13 mouse cellular contexts compared by ENCODE assay signal in genomic region chr15:25640840-25641752, GRCm38 (mm10). TPM values are rescaled to one million over a fixed set of nuclear protein-coding genes. Genes with fewer than 3 reads are reported as not detected.
A peak's percentile ranks its signal among the peaks of the same experiment; 100 is the strongest.
DNase-seq lines count a peak whose midpoint lies in the region; ATAC-seq and TF ChIP-seq lines count a peak whose summit lies in the region.
"Had no signal": no experiment of that assay in that cellular context is flagged by ENCODE, and none has a peak within 500 bp of the region (broad histone marks: within the 10 kb centered on the region; RNA-seq: fewer than 3 reads in every experiment).

No protein-coding gene starts in this region.

- peaks cover 56% of the 10 kb centered on the region for H3K4me1 ChIP-seq in lung, embryonic 14.5 days (ENCODE audit: insufficient read depth)
- peaks cover 37% of the 10 kb centered on the region for H3K4me1 ChIP-seq in kidney, postnatal 0 days (replicated peaks; ENCODE audit: insufficient read depth, low read length)
- H3K4me1 ChIP-seq in stomach, postnatal 0 days (replicated peaks; ENCODE audit: control insufficient read depth, insufficient read depth): peaks cover 4% of the 10 kb centered on the region; the same call in 1 of the 2 replicates
- H3K4me1 ChIP-seq in hindbrain, postnatal 0 days (ENCODE audit: insufficient read depth, low read length): peaks cover 3% of the 10 kb centered on the region; the same call in 1 of the 2 replicates

- ATAC-seq in lung, embryonic 14.5 days (ENCODE audit: insufficient read depth): no peak; the same call in 1 of the 2 replicates
- ATAC-seq in kidney, postnatal 0 days (replicated peaks; ENCODE audit: low FRiP score, low read depth): peak; percentile 27; the same call in 1 of the 2 replicates
- ATAC-seq in stomach, postnatal 0 days (ENCODE audit: low FRiP score, low TSS enrichment): peak; percentile 45
- no peak for ATAC-seq in hindbrain, postnatal 0 days

- TF ChIP-seq EP300 in stomach, postnatal 0 days (optimal IDR thresholded peaks at IDR 0.05): no peak

- no peaks in the 10 kb centered on the region for H3K27me3 ChIP-seq in lung, embryonic 14.5 days (ENCODE audit: insufficient read depth, low read length)
- no peaks in the 10 kb centered on the region for H3K27me3 ChIP-seq in kidney, postnatal 0 days (ENCODE audit: insufficient read depth, low read length)
- H3K27me3 ChIP-seq in stomach, postnatal 0 days (ENCODE audit: control insufficient read depth, insufficient read depth, low read length): no peaks in the 10 kb centered on the region
- no peaks in the 10 kb centered on the region for H3K27me3 ChIP-seq in hindbrain, postnatal 0 days (ENCODE audit: insufficient read depth, low read length)
- H3K27me3 ChIP-seq: midbrain, embryonic 12.5 days had no signal

- peak; percentile 63 for DNase-seq in adrenal gland, postnatal 10 days
- no peak for DNase-seq in adrenal gland, adult 8-10 months
- no peak for DNase-seq in lung, embryonic 14.5 days
- DNase-seq in lung, postnatal 25 days (ENCODE audit: low spot score): no peak
- DNase-seq in kidney, postnatal 0 days (ENCODE audit: low spot score): no peak
- DNase-seq in stomach, postnatal 0 days (ENCODE audit: low spot score): peak; percentile 54
- no peak for DNase-seq in right cerebral cortex, postnatal 4 days
- no peak for DNase-seq in hindbrain, postnatal 0 days (ENCODE audit: low spot score)
- DNase-seq: cerebellum, postnatal 14 days; gastrocnemius, postnatal 36 days; thymus, postnatal 14 days had no signal

- no peaks in the 10 kb centered on the region for H3K9me3 ChIP-seq in lung, embryonic 14.5 days (ENCODE audit: low read depth, low read length)
- H3K9me3 ChIP-seq in kidney, postnatal 0 days (replicated peaks; ENCODE audit: low read length): no peaks in the 10 kb centered on the region
- H3K9me3 ChIP-seq in stomach, postnatal 0 days (ENCODE audit: control insufficient read depth, low read length): no peaks in the 10 kb centered on the region
- no peaks in the 10 kb centered on the region for H3K9me3 ChIP-seq in hindbrain, postnatal 0 days (ENCODE audit: low read length)
- H3K9me3 ChIP-seq: midbrain, embryonic 12.5 days had no signal

- no peaks in the 10 kb centered on the region for H3K36me3 ChIP-seq in lung, embryonic 14.5 days (ENCODE audit: insufficient read depth)
- H3K36me3 ChIP-seq in kidney, postnatal 0 days (ENCODE audit: insufficient read depth, low read length): no peaks in the 10 kb centered on the region
- no peaks in the 10 kb centered on the region for H3K36me3 ChIP-seq in stomach, postnatal 0 days (ENCODE audit: control insufficient read depth, insufficient read depth, low read length)
- H3K36me3 ChIP-seq in hindbrain, postnatal 0 days (ENCODE audit: insufficient read depth, low read length): no peaks in the 10 kb centered on the region
- H3K36me3 ChIP-seq: midbrain, embryonic 12.5 days had no signal

- H3K4me3 ChIP-seq in lung, embryonic 14.5 days (ENCODE audit: low read depth, low read length): no peak overlapping the region
- H3K4me3 ChIP-seq in kidney, postnatal 0 days (replicated peaks; ENCODE audit: low read depth, low read length): no peak overlapping the region
- no peak overlapping the region for H3K4me3 ChIP-seq in stomach, postnatal 0 days (ENCODE audit: low read depth, low read length)
- no peak overlapping the region for H3K4me3 ChIP-seq in hindbrain, postnatal 0 days (ENCODE audit: low read length)
- H3K4me3 ChIP-seq: midbrain, embryonic 12.5 days had no signal

- peak overlapping the region; percentile 85; the same call in 1 of the 2 replicates for H3K27ac ChIP-seq in lung, embryonic 14.5 days (ENCODE audit: low read depth)
- H3K27ac ChIP-seq in kidney, postnatal 0 days: peak overlapping the region; percentile 63
- H3K27ac ChIP-seq in stomach, postnatal 0 days (replicated peaks): peak overlapping the region; percentile 53; the same call in 1 of the 2 replicates
- H3K27ac ChIP-seq in hindbrain, postnatal 0 days: no peak overlapping the region
- H3K27ac ChIP-seq: midbrain, embryonic 12.5 days had no signal

- WGBS in lung, embryonic 14.5 days: 64% methylated on average over 12 of the region's 12 CpGs
- WGBS in kidney, postnatal 0 days: 55% methylated on average over 12 of the region's 12 CpGs
- WGBS in stomach, postnatal 0 days: 65% methylated on average over 12 of the region's 12 CpGs
- 73% methylated on average over 12 of the region's 12 CpGs for WGBS in hindbrain, postnatal 0 days

- no peak overlapping the region for H3K9ac ChIP-seq in lung, embryonic 14.5 days
- no peak overlapping the region for H3K9ac ChIP-seq in kidney, postnatal 0 days (ENCODE audit: low read depth, low read length)
- H3K9ac ChIP-seq in stomach, postnatal 0 days (ENCODE audit: low read length): no peak overlapping the region
- no peak overlapping the region for H3K9ac ChIP-seq in hindbrain, postnatal 0 days (replicated peaks; ENCODE audit: low read length)
- H3K9ac ChIP-seq: midbrain, embryonic 12.5 days had no signal

- TF ChIP-seq CTCF in lung, embryonic 14.5 days (IDR thresholded peaks at IDR 0.05; ENCODE audit: low read depth): no peak
- no peak for TF ChIP-seq CTCF in kidney, postnatal 0 days (IDR thresholded peaks at IDR 0.05; ENCODE audit: low read depth)
- TF ChIP-seq CTCF in stomach, postnatal 0 days (IDR thresholded peaks at IDR 0.05; ENCODE audit: low read depth): no peak
- TF ChIP-seq CTCF in hindbrain, postnatal 0 days (IDR thresholded peaks at IDR 0.05; ENCODE audit: low read depth): no peak

- H3K4me2 ChIP-seq in lung, embryonic 14.5 days: peak overlapping the region; percentile 22
- no peak overlapping the region for H3K4me2 ChIP-seq in kidney, postnatal 0 days (ENCODE audit: low read length)
- no peak overlapping the region for H3K4me2 ChIP-seq in stomach, postnatal 0 days (replicated peaks; ENCODE audit: low read depth)
- no peak overlapping the region for H3K4me2 ChIP-seq in hindbrain, postnatal 0 days (ENCODE audit: low read depth, low read length)
- H3K4me2 ChIP-seq: midbrain, embryonic 12.5 days had no signal

RNA-seq across cellular contexts. Expression of gene Myo10, which starts 18.8 kb away (rescaled TPM):
- total RNA-seq in adrenal gland, postnatal 10 days (2021): 10 to 100 TPM; 80.4 to 82.5 TPM
- total RNA-seq in adrenal gland, adult 8-10 months (2022): 10 to 100 TPM; 59.0 to 68.5 (median 62.0) TPM
- 48.5 and 54.8 TPM in 2 replicates for polyA plus RNA-seq in lung, embryonic 14.5 days (2014; fragmentation: Nextera tagmentation; extraction: Ambion mirVana)
- 25.8 and 29.3 TPM in 2 replicates for polyA plus RNA-seq in kidney, postnatal 0 days (2015; fragmentation: Nextera tagmentation; extraction: Ambion mirVana)
- polyA plus RNA-seq in stomach, postnatal 0 days (2015; fragmentation: Nextera tagmentation; extraction: Ambion mirVana): 13.1 and 15.8 TPM in 2 replicates
- 29.2 and 29.6 TPM in 2 replicates for total RNA-seq in hindbrain, postnatal 0 days (2014; rRNA removed)
- 30.0 and 34.4 TPM in 2 replicates for polyA plus RNA-seq in hindbrain, postnatal 0 days (2015; fragmentation: Nextera tagmentation; extraction: Ambion mirVana)
- total RNA-seq: MEL had no signal

Comparison
In these comparisons a context has a peak if more than half of its experiments do, and no peak if none do; other contexts are left out.
1. DNase-seq: peak in adrenal gland, postnatal 10 days (single experiment) and stomach, postnatal 0 days (single experiment); none in adrenal gland, adult 8-10 months (single experiment), lung, embryonic 14.5 days (single experiment), lung, postnatal 25 days (single experiment), kidney, postnatal 0 days (single experiment), right cerebral cortex, postnatal 4 days (single experiment) and hindbrain, postnatal 0 days (single experiment).
2. ATAC-seq: peak in kidney, postnatal 0 days (single experiment) and stomach, postnatal 0 days (single experiment); none in lung, embryonic 14.5 days (single experiment) and hindbrain, postnatal 0 days (single experiment).